Mouse (Mus musculus) forebrain, embryonic 12.5 days (tissue): Measurements from ENCODE around the gene Nanos3. TPM values are rescaled to one million over a fixed set of nuclear protein-coding genes. Genes with fewer than 3 reads are reported as not detected.

Source experiments
- ATAC-seq: fragments of 200-750 bp; cut with Nextera tagmentation; 2 replicates; pipeline ENCODE4 v1.8.0; 2017; ENCODE audit warnings: moderate TSS enrichment; ENCODE audit not compliant: low FRiP score
- H3K27ac ChIP-seq: fragments of 300-500 bp; sonication (generic); 2 replicates; pipeline ENCODE4 v1.5.1; 2016; ENCODE audit warnings: mild to moderate bottlenecking
- H3K27me3 ChIP-seq: fragments of 300-500 bp; sonication (generic); 2 replicates; pipeline ENCODE4 v1.6.1; 2016; ENCODE audit warnings: mild to moderate bottlenecking
- H3K36me3 ChIP-seq: fragments of 300-500 bp; sonication (generic); replicated peaks from 2 replicates; pipeline ENCODE4 v1.6.1; 2016; ENCODE audit warnings: mild to moderate bottlenecking
- H3K4me1 ChIP-seq: fragments of 300-500 bp; sonication (generic); 2 replicates; pipeline ENCODE4 v1.6.1; 2016
- H3K4me2 ChIP-seq: fragments of 300-500 bp; sonication (generic); 2 replicates; pipeline ENCODE4 v1.6.1; 2016; ENCODE audit warnings: mild to moderate bottlenecking, moderate library complexity
- H3K4me3 ChIP-seq: fragments of 300-500 bp; sonication (generic); replicated peaks from 2 replicates; pipeline ENCODE4 v1.5.1; 2016; ENCODE audit warnings: mild to moderate bottlenecking
- H3K9ac ChIP-seq: fragments of 300-500 bp; sonication (generic); 2 replicates; pipeline ENCODE4 v1.6.1; 2016; ENCODE audit warnings: mild to moderate bottlenecking
- H3K9me3 ChIP-seq: fragments of 300-500 bp; sonication (generic); 2 replicates; pipeline ENCODE4 v1.6.1; 2016
- WGBS: fragments of 180-500 bp; shearing (Covaris S2); methylation state at CpG from one replicate; pipeline ENCODE4 v1.1.7; 2016; 5-methylcytosine and 5-hydroxymethylcytosine counted together
- polyA plus RNA-seq: library from polyadenylated mRNA; unstranded; fragments of >200 nt; fragmentation: Nextera tagmentation; extraction: Ambion mirVana; gene quantifications from 2 replicates; pipeline ENCODE4 v1.2.1, GENCODE M21; 2016

Gene Nanos3
- polyA plus RNA-seq, 1 experiment from 2014 or later: 5.9 TPM

DNA sequence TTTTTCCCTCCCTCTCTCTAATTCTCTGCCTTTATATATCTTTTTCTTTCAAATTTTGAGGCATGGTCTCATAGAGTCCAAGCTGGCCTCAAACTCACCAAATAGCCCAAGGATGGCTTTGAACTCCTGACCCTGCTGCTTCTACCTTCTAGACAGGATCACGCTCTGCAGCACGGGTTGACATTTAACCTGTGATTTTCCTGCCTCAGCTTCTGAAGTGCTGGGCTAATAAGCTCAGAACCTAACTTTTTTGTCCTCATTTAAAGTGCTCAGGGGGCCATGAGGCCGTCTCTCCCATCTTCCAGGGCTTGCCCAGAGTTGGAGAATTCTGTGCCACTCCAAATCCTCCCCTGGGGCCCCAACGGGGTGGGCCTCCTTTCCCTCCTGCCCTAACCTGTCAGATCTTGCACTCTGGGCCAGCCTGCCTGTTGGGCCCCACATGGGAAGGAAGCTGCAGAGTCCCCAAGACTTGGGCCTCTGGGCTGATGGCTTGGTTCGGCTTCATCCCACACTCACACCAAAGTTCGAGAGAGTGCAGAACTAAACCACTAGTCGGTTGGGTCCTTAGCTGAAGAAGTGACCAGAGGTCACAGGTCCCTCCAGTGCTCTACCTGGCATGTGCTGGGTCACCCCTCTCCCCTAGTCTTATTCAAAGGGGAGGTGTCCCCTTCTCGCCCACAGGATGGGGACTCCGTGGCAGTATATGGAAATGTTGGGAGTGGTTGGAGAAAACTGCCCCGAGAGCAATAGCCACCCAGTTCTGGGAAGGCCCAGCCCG, 14.5 kb upstream of the Nanos3 start:
- WGBS: 47% methylated on average over 11 of the region's 11 CpGs
- Histone ChIP-seq H3K4me3 (0 out of 2 replicates have a peak overlapping the region, but pooled peaks have one; percentile 49), H3K4me1 (peaks cover 65% of the 10 kb centered on the region), H3K4me2 (peak overlapping the region; percentile 87), H3K9me3 (no peaks in the 10 kb centered on the region), H3K27me3 (peaks cover 22% of the 10 kb centered on the region; the same call in 1 of the 2 replicates), H3K9ac (no peak overlapping the region), H3K27ac (peak overlapping the region; percentile 93), H3K36me3 (no peaks in the 10 kb centered on the region)
- ATAC-seq: no peak

DNA sequence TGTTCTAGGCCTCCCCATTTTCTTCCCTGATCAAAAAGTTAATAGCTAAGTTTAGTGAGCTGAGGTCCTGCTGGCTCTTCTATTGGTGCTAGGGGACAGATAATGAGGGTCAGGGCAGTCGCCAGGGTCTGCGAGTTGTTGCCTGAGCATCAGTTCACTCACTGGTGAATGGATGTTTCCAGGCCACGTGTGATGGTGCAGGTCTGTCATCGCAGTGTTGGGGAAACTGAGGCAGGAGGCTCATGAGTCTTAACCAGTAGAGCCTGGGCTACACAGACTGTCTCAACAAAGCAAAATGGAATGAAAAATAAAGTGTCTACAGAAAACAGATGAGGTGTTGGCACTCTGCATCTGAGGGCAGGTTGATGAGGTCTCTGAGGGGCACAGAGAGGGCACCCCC, 13.9 kb upstream of the Nanos3 start:
- H3K4me2 ChIP-seq: peak overlapping the region; percentile 62
- H3K9ac ChIP-seq: no peak overlapping the region
- H3K9me3 ChIP-seq: no peaks in the 10 kb centered on the region
- H3K36me3 ChIP-seq: no peaks in the 10 kb centered on the region
- WGBS: 18% methylated on average over 4 of the region's 4 CpGs
- H3K4me3 ChIP-seq: no peak overlapping the region
- H3K27ac ChIP-seq: peak overlapping the region; percentile 93
- peaks cover 62% of the 10 kb centered on the region for H3K4me1 ChIP-seq
- peaks cover 22% of the 10 kb centered on the region; the same call in 1 of the 2 replicates for H3K27me3 ChIP-seq
- ATAC-seq: no peak

DNA sequence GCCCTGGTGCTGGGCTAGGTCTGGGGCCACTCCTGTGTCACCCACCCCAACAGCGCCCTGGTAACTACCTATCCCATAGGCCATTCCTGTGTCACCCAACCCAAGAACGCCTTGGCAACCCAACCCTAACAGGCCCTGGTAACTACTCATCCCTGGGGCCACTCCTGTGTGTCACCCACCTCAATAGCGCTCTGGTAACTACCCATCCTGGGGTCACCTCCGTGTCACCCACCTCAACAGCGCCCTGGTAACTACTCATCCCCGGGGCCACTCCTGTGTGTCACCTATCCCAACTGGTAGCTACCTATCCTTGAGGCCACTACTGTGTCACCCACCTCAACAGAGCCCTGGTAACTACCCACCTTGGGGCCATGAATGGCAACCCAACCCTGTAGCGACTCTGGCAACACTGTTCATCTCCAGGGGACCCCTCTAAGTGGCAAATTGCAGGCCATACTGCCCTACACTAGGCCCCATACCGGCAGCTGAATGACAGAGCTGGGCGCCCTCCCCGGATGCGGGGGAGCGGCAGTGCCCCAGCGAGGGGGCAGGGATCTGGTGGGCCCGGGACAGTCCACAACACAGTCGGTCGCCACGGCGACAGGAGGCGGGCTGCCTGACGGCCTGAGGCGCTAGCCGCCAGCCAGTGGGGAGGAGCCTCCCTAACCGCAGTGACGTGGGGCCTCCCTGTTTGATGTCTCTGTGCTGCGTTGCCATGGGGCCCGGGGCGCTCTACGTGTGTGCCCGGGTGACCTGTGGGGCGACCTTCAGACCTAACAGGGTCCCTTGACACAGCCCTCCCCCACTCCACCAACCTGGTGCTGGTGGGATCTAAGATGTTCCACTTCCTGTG, 13.1 kb upstream of the Nanos3 start:
- Histone ChIP-seq H3K27me3 (peaks cover 26% of the 10 kb centered on the region; the same call in 1 of the 2 replicates), H3K9ac (peak overlapping the region; percentile 43), H3K27ac (peak overlapping the region; percentile 93), H3K4me1 (peaks cover 54% of the 10 kb centered on the region), H3K4me2 (peak overlapping the region; percentile 62), H3K36me3 (no peaks in the 10 kb centered on the region), H3K9me3 (no peaks in the 10 kb centered on the region), H3K4me3 (peak overlapping the region; percentile 49)
- 3% methylated on average over 30 of the region's 30 CpGs for WGBS
- ATAC-seq: peak; percentile 82

DNA sequence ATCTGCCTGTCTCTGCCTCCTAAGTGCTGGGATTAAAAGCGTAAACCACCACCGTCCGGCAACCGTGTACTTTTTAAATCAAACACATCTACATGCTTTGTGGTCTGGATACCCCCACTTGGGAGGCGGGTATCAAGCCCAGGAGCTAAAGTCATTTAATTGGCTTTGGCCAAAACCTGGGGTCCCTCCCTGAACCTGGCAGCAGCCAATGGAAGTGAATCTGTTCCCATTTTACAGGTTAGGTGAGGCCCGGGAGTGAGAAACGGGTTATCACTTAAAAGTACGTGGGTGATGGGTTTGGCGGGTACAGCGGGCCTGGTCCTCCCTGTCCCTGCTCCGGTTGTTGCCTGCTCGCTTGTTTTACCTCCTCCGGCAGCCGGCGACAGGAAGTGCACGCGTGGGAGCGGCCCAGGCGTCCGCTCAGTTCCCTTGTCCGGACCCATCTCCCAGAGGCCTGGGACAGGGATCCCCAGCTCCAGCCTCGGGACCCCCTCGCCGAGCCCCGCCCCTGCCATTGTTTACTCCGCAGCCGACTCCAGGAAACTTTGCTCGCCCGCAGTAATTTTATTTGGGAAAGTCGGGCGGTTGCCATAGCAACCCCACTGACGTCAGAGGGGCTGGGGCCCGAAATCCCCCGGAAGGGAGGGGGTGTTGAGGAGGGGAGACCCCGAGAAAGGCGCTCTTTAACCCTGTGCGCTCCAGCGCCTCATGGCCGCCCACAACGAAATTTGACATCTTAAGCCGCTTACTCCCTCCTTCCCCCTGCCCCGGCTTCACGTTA, 12.3 kb upstream of the Nanos3 start:
- Histone ChIP-seq H3K9ac (peak overlapping the region; percentile 43), H3K36me3 (no peaks in the 10 kb centered on the region), H3K4me1 (peaks cover 53% of the 10 kb centered on the region), H3K4me3 (peak overlapping the region; percentile 49), H3K9me3 (no peaks in the 10 kb centered on the region), H3K27ac (peak overlapping the region; percentile 93), H3K4me2 (peak overlapping the region; percentile 62), H3K27me3 (peaks cover 25% of the 10 kb centered on the region; the same call in 1 of the 2 replicates)
- peak; percentile 39 for ATAC-seq
- 3% methylated on average over 43 of the region's 43 CpGs for WGBS

DNA sequence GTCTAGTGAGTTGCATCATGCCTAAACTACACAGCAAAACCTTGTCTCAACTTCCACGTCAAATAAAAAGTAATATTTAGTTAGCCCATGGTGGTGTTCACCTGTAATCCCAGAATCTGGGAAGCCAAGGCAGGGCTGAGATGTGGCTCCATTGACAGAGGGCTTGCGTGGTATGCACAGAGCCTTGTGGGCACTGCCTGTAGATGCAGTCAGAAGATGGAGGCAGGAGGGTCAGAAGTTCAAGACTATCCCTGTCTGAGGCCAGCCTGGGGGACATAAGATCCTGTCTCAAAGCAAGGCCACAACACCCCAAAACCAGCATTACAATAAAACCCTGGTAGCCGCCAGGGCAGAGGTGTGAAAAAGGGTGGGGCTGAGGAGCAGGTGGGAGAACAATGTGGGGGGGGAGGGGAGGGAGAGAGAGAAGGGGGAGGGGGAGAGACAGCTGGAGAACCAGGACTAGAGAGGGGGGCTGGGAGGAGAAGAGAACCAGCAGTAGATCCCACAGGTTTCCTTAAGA, 9.3 kb upstream of the Nanos3 start:
- H3K9ac ChIP-seq: no peak overlapping the region
- no peak overlapping the region for H3K4me3 ChIP-seq
- no peak overlapping the region for H3K27ac ChIP-seq
- no peak for ATAC-seq
- 73% methylated on average over 3 of the region's 3 CpGs for WGBS
- H3K9me3 ChIP-seq: no peaks in the 10 kb centered on the region
- no peaks in the 10 kb centered on the region for H3K36me3 ChIP-seq
- peaks cover 38% of the 10 kb centered on the region for H3K4me1 ChIP-seq
- H3K4me2 ChIP-seq: no peak overlapping the region
- peaks cover 8% of the 10 kb centered on the region; the same call in 1 of the 2 replicates for H3K27me3 ChIP-seq

DNA sequence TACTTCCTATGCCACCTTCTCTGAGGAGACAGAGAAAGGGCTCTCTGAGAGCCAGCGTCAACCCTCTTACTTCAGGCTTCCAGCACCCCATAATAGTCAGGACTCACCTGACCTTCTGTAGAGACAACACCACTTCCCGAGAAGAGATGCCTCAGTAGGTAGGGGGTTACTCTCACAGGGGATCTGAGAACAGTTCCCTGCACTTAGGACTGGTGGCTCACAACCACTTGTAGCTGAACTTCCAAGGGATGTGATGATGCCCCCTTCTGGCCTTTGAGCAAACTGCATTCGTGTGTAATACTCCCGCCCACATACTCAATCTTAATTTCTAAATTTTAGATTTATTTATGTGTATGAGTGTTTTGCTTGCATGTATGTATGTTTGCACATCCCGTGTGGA, 8.5 kb upstream of the Nanos3 start:
- peaks cover 30% of the 10 kb centered on the region for H3K4me1 ChIP-seq
- no peak for ATAC-seq
- 77% methylated on average over 5 of the region's 5 CpGs for WGBS

DNA sequence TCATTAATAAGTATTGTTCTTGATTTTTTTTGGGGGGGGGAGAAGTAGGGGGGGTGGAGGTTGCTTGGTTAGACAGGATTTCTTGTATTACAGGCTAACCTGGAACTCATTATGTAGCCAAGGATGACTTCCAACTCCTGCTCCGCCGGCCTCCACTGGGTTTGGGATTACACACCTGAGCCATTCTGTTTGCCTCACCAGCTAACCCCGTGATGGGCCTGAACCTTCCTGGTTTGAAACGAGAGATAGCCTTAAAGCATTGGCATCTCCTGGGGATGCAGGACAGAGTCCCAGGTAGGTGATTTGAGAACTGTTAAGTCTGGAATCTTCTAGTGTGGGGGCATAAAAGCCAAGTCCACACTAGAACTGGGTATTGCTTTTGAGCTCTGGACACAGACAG, 8.1 kb upstream of the Nanos3 start:
- Histone ChIP-seq H3K36me3 (no peaks in the 10 kb centered on the region), H3K27me3 (peaks cover 8% of the 10 kb centered on the region; the same call in 1 of the 2 replicates), H3K27ac (no peak overlapping the region), H3K9ac (no peak overlapping the region), H3K4me2 (no peak overlapping the region), H3K4me3 (no peak overlapping the region), H3K4me1 (peaks cover 26% of the 10 kb centered on the region), H3K9me3 (no peaks in the 10 kb centered on the region)
- 74% methylated on average over 4 of the region's 4 CpGs for WGBS
- ATAC-seq: no peak

More for the DNA sequence above, 8.5 kb upstream of the Nanos3 start:
- no peak overlapping the region for H3K9ac ChIP-seq
- H3K27me3 ChIP-seq: peaks cover 8% of the 10 kb centered on the region; the same call in 1 of the 2 replicates
- no peak overlapping the region for H3K4me3 ChIP-seq
- H3K27ac ChIP-seq: no peak overlapping the region
- H3K9me3 ChIP-seq: no peaks in the 10 kb centered on the region
- no peak overlapping the region for H3K4me2 ChIP-seq
- no peaks in the 10 kb centered on the region for H3K36me3 ChIP-seq

DNA sequence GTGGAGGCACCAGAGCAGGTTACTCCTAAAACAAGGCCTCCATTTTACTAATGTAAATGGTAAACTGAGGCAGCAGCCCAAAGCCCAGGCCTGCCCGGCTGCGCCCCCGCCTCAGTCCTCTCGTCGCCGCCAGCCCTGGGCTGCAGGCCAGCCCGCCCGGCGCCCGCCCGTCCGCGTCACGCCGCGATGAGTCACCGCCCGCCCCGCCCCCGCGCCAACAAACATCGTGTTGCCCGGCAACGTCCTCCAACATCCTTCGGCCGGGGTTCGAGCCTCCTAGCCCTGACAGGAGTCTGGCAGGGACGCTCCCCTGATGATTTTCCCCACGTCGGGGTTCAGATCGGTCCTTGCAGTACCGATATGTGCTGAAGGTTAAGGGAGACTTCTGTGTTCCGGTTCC, 7.5 kb upstream of the Nanos3 start:
- Histone ChIP-seq H3K9ac (no peak overlapping the region; the same call in 1 of the 2 replicates), H3K4me3 (peak overlapping the region; percentile 23), H3K4me1 (peaks cover 20% of the 10 kb centered on the region), H3K9me3 (no peaks in the 10 kb centered on the region), H3K27me3 (peaks cover 8% of the 10 kb centered on the region; the same call in 1 of the 2 replicates), H3K36me3 (no peaks in the 10 kb centered on the region), H3K4me2 (peak overlapping the region; percentile 39), H3K27ac (peak overlapping the region; percentile 57; the same call in 1 of the 2 replicates)
- 5% methylated on average over 33 of the region's 33 CpGs for WGBS
- peak; percentile 70 for ATAC-seq

DNA sequence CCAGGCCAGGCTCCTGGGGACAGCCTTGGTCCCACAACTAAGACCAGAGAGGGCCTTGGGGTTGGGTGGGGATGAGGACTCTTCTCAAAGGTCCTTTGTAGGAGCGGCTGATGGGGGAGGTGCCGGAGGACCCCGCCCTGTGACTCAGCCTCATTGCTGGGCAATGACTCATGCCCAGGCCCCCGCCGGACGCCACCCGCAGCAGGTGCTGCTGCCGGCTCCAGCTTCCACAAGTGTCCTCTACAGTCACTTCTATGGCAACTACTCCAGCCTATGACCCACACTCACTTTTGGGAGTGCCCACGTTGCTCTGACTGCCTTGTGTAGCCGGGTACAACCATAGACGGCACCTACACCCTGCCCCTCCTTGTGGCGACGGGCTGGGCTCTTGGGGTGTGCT, 7.0 kb upstream of the Nanos3 start:
- Histone ChIP-seq H3K9me3 (no peaks in the 10 kb centered on the region), H3K36me3 (no peaks in the 10 kb centered on the region), H3K4me3 (peak overlapping the region; percentile 23; the same call in 1 of the 2 replicates), H3K4me1 (peaks cover 17% of the 10 kb centered on the region), H3K4me2 (peak overlapping the region; percentile 39), H3K27ac (peak overlapping the region; percentile 65), H3K9ac (no peak overlapping the region), H3K27me3 (peaks cover 8% of the 10 kb centered on the region; the same call in 1 of the 2 replicates)
- 42% methylated on average over 13 of the region's 13 CpGs for WGBS
- peak; percentile 30; the same call in 1 of the 2 replicates for ATAC-seq

DNA sequence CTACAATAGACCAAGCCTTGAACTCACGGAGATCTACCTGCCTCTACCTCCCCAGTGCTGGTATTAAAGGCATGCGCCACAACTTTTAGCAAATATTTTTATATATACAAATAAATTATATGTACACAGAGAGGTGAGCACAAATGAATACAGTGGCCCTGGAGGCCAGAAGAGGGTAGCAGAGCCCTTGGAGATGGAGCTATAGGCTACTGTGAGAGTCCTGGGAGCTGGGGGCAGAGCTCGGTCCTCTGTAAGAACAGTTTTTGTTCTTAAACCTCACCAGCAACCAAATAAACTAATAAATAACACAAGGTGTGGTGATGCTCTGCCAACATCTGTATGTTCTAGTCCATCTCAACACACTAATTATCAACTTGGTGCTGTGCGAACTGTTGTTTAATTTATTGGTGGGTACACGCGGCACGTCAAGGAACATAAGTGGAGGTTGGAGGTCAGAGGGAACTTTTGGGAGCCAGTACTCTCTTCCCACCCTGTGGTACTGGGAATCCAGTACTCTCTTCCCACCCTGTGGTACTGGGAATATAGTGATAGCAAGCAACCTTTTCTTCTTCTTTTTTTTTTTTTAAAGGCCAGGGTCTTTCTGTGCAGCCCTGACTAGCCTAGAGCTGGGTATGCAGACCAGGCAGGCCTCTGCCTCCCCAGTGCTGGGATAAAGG, 5.3 kb upstream of the Nanos3 start:
- Histone ChIP-seq H3K9ac (no peak overlapping the region), H3K4me2 (no peak overlapping the region), H3K27ac (no peak overlapping the region), H3K9me3 (no peaks in the 10 kb centered on the region), H3K4me3 (no peak overlapping the region), H3K36me3 (no peaks in the 10 kb centered on the region), H3K4me1 (peaks cover 22% of the 10 kb centered on the region), H3K27me3 (peaks cover 9% of the 10 kb centered on the region; the same call in 1 of the 2 replicates)
- WGBS: 97% methylated on average over 7 of the region's 7 CpGs
- no peak for ATAC-seq

DNA sequence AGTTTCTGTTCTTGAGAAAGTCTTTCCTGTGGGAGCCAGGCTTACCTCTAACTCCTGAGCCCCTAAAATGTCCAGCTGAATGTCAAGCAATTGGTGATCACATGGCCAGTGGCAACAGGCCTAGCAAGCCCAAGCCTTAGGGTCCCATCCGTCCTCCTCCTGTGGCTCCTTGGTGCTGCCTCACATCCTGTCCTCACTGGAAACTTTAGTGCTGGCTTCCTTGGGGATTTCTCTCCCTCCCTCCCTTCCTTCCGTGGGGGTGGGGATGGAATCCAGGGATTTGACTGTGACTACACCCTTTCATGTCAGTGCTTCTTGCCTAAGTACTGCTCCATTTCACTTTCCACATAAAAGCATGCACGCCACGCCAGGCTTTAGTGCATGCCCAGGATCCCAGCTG, 4.6 kb upstream of the Nanos3 start:
- H3K4me3 ChIP-seq: no peak overlapping the region
- no peak overlapping the region for H3K27ac ChIP-seq
- H3K36me3 ChIP-seq: no peaks in the 10 kb centered on the region
- H3K27me3 ChIP-seq: peaks cover 16% of the 10 kb centered on the region; the same call in 1 of the 2 replicates
- no peak for ATAC-seq
- peaks cover 23% of the 10 kb centered on the region for H3K4me1 ChIP-seq
- no peak overlapping the region for H3K4me2 ChIP-seq
- WGBS: 61% methylated on average over 4 of the region's 4 CpGs
- no peak overlapping the region for H3K9ac ChIP-seq
- no peaks in the 10 kb centered on the region for H3K9me3 ChIP-seq
